Mouse (Mus musculus): Measurements from ENCODE around the gene Tsks.

Tsks gene

DNA sequence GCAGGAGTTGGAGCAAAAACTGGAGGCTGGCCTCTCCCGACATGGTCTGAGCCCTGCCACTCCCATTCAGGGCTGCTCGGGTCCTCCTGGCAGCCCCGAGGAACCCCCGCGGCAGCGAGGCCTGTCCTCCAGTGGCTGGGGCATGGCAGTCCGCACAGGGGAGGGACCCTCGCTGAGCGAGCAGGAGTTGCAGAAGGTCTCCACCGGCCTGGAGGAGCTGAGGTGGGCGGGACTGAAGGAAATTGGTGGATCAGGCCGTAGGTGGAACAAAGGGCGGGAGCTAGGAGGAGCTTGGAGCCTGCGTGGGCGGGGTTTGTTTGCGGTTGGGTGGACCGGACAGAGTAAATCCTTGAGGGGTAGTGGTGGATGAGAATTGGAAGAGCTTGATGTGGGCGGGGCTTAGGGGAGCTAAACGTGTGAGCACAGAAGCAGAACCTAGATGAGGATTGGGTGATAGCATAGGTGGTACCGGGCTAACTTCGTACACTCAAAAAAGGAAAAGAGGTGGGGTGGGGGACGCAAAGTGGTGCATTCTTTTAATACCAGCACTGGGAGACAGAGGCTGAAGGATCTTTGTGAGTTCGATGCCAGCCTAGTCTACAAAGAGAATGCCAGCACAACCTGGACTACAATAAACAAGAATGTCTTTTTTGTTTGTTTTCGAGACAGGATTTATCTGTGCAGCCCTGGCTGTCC, 9.8 kb downstream of the Tsks start:
- peak; percentile 77 for DNase-seq

DNA sequence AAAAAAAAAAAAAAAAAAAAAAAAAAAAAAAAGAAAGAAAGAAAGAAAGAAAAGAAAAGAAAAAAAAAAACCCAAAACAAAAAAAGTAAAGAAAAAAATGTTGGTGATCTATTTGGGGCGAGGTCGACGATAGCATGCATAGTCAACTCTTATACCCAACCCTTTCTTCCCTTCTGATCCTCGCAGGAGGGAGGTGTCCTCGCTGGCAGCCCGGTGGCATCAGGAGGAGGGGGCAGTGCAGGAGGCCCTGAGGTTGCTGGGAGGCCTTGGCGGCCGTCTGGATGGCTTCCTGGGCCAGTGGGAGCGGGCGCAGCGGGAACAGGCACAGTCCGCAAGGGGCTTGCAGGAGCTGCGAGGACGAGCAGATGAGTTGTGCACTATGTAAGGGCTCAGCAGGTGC, 10.6 kb downstream of the Tsks start:
- DNase-seq = no peak

DNA sequence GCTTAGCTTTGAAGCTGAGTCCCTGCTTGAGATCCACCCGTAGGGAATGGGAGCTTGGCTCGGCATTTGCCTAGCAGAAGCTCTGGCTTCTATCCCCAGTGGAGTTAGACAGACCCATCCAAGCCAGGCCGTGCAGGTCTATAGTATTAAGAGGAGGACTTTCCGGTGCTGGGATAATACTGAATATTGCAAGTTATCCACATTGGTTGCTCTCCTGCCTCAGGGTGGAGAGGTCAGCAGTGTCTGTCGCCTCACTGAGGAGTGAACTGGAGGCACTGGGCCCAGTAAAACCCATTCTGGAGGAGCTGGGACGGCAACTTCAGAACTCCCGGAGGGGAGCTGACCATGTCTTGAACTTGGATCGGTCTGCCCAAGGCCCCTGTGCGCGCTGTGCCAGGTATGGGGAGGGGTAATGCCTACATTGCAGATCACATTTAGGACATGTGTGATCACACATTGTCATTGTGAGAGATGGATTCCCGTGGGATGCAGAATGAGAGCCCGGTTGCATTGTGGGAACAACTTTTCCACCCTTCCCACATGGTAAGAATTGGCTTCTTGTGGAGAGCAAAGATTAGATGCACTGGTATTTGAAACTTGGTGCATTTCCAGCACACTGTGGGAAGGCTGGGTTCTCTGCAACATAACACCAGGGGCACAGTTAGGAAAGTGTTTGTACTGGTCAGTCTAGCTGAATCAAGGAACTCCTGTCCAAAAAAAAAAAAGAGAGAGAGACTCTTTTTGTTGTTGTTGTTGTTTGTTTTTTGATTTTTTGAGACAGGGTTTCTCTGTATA, 11.3 kb downstream of the Tsks start:
- no peak for DNase-seq

DNA sequence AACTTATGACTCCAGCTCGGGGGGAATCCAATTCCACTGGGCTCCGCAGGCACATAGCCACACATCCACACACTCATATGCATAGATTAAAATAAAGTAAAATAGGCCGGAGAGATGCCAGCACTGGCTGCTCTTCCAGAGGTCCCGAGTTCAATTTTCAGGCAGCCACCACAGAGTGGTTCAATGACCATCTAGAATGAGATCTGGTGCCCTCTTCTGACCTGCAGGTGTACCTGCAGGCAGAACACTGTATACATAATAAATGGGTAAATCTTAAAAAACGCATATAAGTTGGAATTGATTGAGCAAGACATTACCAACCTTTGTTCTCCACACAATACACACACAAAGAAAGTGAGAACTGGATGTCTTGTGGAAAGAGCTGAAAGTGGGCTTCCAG, 12.6 kb downstream of the Tsks start:
- no peak for DNase-seq

DNA sequence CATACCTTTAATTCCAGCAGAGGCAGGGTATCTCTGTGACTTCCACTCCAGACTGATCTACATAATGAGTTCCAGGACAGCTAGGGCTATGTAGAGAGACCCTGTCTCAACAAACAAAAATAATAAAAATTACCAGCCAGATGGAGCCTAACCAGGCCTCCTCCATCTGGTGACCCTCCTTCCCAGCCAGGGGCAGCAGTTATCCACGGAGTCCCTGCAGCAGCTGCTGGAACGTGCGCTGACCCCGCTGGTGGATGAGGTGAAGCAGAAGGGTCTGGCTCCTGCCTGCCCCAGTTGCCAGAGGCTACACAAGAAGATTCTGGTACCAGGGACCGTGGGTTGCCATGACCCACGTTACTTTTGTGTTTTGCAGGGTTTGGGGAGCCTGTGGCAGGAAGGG, 13.3 kb downstream of the Tsks start:
- DNase-seq = no peak

DNA sequence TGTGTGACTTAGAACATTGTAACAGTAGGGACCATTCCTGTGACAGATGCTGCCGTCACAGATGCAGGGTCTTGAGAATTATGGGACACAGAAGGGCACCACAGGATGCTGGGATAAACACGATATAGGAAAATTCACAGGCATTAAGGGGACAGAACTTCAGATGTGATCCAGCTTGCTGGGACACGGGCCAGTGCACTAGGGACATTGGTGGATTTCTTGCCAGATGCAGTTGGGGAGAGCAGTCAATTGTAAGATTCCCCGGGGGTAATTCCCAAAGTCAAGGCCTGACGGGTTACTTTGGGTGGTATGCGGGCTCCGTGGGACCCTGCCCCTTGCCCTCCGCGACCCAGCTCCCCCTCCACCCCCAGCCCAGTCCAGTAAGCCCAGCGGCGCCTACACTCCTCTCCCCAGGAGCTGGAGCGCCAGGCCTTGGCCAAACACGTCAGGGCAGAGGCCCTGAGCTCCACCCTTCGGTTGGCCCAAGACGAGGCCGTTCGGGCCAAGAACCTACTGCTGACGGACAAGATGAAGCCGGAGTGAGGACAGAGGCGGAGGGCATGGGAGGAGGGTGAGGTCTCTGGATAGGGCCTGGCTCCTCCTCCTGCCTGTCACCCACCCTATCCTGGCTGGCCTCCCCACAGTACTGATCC, 14.3 kb downstream of the Tsks start:
- DNase-seq = no peak

DNA sequence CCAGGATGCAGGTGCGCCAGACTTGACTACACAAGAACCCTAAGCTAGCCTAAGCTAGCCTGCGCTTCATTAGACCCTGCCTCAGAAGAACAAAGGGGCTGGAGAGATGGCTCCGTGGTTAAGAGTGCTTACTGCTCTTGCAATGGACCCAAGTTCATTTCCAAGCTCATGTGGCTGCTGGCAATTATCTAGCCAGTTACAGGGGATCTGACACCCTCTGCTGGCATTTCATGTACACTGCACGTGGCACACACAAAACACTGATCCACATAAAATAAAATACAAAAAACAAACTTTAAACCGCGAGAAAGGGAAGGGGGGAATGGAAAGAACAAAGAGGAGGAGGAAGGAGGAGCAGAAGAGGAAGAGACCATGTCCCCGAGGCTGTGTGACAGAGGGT, 15.2 kb downstream of the Tsks start:
- no peak for DNase-seq

DNA sequence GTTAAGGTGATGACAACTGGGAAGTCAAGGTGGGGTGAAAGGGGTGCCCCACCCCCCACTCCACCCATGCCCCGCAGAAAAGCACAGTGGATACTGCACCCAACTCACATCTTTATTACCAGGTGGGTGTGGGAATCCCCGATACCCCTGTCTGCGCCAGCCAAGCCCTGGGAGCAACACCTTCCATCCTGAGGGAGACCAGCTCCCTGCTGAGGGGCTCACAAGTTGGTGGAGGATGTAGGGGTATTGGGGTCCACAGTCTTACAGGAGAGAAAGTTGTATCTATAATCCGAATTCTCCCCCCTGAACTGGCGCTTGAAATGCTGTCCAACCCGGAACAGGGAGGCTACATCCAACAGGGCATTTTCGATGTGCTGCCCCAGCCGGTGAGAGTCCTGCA, 16.3 kb downstream of the Tsks start:
- no peak for DNase-seq

DNA sequence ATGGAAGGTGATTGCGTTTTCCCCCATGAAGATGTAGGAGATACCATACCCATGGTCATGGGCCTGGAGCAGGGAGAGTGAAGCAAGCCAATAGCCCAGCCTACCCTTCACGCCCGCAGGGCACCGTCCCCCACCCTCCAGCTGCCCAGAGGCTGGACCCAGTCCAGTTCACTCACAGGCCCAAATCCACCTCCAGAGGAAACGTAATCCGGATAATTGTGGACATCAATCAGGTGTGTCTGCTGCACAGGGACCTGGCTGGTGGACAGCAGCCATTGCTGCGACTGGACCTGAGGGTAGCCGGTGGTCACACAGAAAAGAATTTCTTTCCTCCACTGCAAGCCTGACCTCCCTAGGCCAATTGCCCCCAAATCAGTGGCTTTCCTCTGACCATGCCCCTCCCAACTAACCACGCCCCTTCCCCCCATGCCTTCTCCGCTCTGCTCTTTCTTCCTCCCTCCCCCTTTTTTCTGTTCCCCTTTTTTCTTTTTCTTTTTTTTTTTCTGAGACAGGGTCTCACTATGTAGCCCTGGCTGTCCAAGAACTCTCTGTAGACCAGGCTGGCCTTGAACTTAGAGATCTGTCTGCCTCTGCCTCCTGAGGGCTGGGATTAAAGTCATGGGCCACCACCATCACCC, 17.0 kb downstream of the Tsks start:
- no peak for DNase-seq

DNA sequence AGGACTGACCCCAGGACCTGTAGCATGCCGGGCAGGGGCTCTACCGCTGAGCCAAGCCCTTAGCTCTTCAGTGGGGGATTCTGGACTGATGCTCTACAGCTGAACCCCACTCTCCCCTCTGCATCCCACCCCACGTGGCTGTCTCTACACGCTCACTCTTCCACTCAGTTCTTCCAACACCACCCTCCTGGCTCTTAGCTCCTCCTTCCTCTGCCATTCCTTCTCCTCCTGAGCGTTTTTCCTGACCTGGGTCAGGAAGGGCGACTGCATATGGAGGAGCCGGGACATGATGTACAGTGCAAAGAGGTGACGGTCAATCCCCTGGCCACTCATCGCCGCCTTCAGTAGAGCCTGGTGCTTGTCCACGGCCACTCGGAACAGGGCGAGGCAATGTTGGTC, 17.5 kb downstream of the Tsks start:
- DNase-seq = no peak

DNA sequence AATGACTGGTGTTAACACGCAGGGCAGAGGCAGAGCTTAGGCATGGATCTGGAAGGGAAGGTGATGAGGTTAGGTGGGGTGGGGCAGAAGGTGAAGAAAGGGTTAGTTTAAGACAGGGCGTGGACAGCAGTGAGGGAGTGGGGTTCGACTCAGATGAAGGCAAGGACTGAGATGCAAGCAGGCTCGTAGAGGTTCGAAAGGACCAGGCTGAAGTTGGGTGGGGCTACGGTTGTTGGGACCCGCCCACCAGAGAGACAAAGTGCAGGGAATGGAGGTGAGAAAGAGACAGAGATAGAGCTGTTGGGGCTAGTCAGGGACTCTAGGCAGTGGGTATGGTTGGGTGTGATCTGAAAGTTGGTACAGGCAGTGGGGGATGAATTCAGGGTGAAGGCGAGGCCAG, 19.3 kb downstream of the Tsks start:
- no peak for DNase-seq

DNA sequence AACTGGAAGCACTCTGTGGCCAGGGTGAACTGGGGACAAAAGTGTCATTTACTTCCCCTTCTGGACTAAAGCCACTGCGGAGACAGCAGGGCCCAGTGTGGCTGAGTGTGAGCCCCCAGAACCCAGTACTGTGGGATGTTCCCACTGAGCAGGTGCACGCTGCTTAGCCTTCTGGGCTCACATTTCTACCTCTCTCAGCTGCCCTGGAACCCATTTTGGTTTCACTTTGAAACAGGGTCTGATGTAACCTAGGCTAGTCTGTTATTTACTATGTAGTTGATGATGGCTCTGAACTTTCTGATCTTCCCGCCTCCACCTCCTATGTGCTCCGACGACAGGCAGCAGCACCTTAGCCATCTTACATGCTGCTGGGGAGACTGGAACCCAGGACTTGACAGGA, 19.8 kb downstream of the Tsks start:
- no peak for DNase-seq

DNA sequence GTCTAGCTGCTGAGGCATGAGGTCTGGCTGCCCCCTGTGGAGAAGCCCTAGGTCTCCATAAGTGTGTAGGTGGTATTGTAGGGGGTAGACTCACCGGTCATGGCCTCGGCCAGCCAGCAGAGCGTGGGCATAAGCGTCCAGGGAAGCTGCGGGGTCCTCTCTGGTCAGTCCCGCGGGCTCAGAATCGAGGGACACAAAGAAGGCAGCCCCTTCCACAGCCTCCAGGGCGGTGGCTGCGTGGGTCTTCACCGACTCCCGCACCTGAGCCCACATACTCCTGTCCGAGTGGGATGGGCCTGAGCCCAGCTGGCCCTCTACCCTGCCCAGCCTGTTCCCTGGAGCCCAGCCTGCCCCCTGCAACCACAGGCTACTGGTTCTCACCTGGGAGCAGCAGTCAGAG, 22.0 kb downstream of the Tsks start:
- no peak for DNase-seq

DNA sequence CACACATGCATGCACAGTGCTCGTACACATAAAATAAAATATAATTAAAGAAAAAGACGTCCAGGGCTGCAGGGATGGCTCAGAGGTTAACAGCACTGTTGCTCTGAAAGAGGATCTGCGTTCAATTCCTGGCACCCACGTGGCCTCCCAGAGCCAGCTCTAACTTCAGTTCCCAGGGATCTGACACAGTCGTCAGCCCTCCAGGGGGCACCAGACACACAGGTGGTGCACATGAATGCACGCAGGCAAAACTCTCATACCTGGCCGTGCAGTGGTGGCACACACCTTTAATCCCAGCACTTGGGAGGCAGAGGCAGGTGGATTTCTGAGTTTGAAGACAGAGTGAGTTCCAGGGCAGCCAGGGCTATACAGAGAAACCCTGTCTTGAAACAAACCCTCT, 23.0 kb downstream of the Tsks start:
- DNase-seq = no peak

DNA sequence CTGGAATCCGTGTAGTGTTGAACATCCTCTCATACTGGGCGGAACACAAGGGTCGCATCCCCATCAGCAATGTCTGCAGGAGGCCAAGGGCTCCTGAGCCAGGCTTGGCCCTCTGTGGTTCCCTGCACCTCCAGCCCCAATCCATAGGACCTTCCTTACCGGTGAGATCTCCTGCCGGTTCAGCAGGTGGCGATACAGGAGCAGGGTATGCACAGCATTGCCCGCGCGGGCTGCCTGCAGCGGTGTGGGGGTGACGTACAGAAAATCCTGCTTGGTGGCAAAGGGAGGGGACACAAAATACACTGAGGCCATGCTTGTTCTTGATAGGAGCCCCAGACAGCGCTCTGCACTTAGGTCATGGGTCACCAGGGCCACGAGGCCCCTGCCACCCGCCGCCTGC, 23.6 kb downstream of the Tsks start:
- DNase-seq = no peak

DNA sequence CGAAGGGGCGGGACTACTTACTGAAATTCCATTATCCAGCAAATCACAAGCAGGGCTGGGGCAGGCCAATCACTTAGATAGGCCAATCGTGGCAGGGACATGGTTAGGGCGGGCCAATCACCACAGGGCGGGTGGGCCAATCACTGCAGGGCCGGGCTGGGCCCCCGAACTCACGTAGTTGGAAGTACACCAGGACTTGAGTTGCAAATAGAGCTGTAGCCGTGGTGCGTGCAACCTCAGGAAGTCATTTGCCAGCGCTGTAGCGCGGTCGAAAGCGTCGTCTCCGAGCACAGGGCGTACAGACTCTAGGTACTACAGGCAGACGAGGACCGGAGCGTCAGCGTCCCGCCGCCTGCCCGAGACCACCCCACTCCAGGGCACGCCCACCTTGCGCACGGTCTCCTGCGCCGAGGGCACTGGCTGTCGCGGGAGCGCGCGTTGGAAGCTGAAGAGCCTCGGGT, 27.3 kb downstream of the Tsks start:
- peak; percentile 81 for DNase-seq

DNA sequence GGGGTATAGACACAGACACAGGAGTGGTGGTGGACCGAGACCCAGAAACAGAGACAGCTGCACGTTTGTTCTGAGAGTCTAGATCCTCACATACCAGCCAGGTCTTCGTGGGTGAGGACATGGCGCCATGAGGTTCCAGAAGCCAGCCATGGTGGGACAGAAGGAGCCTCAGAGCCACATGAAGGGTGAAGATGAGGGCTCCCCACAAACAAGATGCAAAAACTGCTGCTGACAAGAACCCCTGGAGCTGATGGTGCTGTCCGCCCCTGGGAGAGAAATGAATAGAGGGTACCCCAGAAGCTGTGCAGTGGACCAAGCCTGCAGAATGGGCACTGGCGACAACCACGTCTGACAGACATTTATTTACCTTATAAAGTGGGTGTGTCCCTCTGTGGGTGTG, 28.1 kb downstream of the Tsks start:
- DNase-seq = no peak

DNA sequence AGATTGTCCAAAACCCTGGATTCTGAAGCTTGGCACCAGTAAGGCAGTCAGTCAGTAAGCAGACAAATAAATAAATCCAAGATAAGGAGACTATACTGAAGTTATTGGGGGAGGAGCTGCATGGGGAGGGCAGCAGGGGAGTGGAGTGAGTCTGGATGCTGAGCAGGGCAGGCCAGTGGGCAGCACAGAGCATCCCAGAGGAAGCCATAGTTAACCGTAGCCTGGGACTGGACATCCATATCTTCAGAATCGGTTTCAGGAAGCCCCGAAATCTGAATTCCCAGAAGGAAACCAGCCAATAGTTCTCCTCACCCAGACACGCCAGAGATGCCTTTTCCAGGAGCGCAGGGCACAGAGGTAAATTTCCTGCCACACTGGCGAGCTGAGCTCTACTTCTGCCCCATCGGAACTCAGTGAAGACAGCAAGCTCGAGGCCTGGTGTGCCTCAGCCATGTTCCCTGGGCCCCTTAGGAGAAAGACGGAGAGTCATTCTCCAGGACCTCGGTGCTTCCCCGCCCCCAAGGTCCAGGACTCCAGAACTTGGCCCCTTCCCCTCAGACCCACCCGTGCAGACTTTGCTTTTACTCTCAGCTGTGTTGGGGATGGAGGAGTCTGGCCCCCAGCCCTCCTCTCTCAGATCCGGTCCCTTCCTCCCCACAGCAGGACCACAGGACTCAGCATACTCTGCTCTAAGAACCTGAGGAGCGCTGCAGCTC, 30.6 kb downstream of the Tsks start:
- no peak for DNase-seq

DNA sequence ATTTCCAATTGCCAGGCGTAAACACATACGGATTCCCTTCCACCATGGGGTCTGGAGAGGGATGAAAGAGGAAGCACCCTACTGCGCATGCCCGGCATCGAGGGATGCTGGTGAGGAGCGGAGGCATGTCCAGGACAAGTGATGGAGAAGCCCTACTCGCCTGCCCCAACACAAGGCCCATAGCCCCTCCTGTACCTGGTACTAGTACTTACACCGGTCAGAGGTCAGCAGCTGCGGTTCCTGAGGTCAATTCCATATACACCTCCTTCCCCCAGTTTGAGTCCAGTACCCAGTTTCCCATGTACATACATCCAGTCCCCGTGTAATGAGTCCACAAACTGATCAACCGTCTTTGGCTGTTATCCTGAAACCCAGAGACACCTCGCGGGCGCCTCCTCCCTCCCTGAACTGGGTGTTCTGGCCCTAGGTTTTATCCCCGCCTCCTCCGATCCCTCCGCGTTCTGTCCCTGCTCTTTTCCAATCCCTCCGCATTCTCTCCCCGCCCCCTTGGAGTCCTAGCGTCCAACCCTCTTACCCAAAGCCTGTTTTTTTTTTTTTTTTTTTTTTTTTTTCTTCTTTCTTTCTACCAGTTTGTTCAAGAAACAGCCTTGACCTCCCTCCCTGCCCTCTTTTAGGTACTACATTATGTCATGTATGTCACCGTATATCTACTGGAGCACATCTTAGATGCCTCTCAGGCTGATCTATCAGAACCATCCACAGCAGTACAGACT, 31.5 kb downstream of the Tsks start, which contains the start of gene Cpt1c:
TSS of gene Cpt1c (minus strand) at position 469 of the 734 bp plus-strand sequence.
- peak; percentile 84 for DNase-seq

DNA sequence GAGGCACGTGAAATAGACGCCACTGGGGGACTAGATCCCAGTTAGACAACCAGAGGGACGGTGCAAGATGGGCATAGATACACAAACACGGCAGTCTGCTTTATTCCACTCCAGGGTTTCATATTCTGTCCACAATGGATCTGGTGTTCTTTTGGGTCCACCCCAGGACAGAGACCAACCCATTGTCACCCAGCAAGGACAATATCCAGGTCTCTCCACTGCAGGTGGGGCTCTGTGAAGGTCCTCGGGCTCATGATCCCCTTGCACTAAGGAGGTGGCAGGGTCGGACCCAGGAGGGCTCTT, 32.1 kb downstream of the Tsks start:
- DNase-seq = no peak

DNA sequence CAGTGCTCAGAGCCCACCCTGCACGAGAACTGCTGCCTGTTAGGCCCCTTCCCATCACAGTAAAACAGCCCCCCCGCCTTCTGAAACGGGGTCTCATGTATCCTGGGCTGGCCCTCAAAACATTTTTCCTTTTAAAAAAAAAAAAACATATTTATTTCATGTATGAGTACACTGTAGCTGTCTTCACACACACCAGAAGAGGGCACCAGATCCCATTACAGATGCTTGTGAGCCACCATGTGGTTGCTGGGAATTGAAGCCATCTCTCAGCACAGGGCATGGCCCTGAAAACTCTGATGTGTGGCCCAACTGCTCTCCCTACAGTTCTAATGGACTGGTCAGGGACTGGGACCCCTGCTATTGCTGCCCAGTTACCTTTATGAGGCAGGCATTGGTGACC, 35.3 kb downstream of the Tsks start:
- DNase-seq = no peak

DNA sequence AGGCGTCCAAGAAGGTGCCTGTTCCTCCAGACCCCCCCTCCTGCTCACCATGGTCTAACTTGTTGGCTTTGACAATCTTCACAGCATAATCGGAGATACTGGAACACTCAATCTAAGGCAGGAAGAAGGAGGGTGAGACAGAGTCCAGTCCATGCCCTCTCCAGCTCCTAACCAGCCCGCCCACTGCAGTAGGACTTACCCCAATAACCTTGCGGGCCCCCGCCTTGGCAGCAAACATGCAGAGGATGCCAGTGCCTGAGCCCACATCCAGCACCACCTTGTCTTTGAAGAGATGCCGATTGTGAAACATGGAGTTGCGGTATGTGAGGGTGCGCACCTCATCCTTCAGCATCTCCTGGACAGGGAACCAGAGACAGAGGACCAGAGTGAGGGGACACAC, 38.5 kb downstream of the Tsks start:
- no peak for DNase-seq

Measured in right cerebral cortex, postnatal 25 days (tissue).